Mouse (Mus musculus) spleen, adult 2 months (tissue): ENCODE data around the gene Grid1. TPM values are rescaled to one million over a fixed set of nuclear protein-coding genes. Genes with fewer than 3 reads are reported as not detected.

Experiments
- DNase-seq, 2 experiments: peaks; one replicate each; pipeline versions ENCODE4 v3.0.0 to v3.0.0-alpha.2; 2012 to 2021; ENCODE audit warnings: low spot score in 2 of 2, low read depth in 1 of 2
- H3K27ac ChIP-seq: fragments of 200-500 bp; 2 replicates; pipeline ENCODE4 v1.5.1; 2012; ENCODE audit warnings: low read length, inconsistent platforms; ENCODE audit not compliant: insufficient read depth
- H3K27me3 ChIP-seq: fragments of 200-500 bp; 2 replicates; pipeline ENCODE4 v1.6.1; 2012; ENCODE audit warnings: mild to moderate bottlenecking, moderate library complexity, low read length, inconsistent platforms; ENCODE audit not compliant: control insufficient read depth, insufficient read depth
- H3K36me3 ChIP-seq: fragments of 200-500 bp; 2 replicates; pipeline ENCODE4 v1.6.1; 2012; ENCODE audit warnings: mild to moderate bottlenecking, low read length, inconsistent platforms; ENCODE audit not compliant: control insufficient read depth, insufficient read depth
- H3K4me1 ChIP-seq: fragments of 200-500 bp; 2 replicates; pipeline ENCODE4 v1.6.1; 2011; ENCODE audit warnings: inconsistent platforms; ENCODE audit not compliant: control insufficient read depth, insufficient read depth, insufficient read length
- H3K4me3 ChIP-seq: fragments of 200-500 bp; 2 replicates; pipeline ENCODE4 v1.5.1; 2011; ENCODE audit warnings: mild to moderate bottlenecking, inconsistent platforms; ENCODE audit not compliant: insufficient read depth, insufficient read length; ENCODE audit errors: extremely low read depth
- CTCF ChIP-seq: fragments of 200-500 bp; IDR thresholded peaks from 2 replicates; pipeline ENCODE4 v1.5.1; 2011; ENCODE audit warnings: mild to moderate bottlenecking, inconsistent platforms; ENCODE audit not compliant: insufficient read depth, insufficient read length, insufficient replicate concordance; ENCODE audit errors: extremely low read depth
- POLR2A ChIP-seq: fragments of 200-500 bp; IDR thresholded peaks from 2 replicates; pipeline ENCODE4 v1.6.1; 2011; ENCODE audit warnings: low read depth, low read length, inconsistent platforms
- WGBS: fragments of 180-500 bp; shearing (Covaris S2); methylation state at CpG from one replicate; pipeline ENCODE4 v1.1.7; 2018; 5-methylcytosine and 5-hydroxymethylcytosine counted together
- polyA plus RNA-seq: library from polyadenylated mRNA; depleted of rRNA; stranded (reverse); fragments of >200 nt; gene quantifications from 2 replicates; pipeline ENCODE4 v1.2.3, GENCODE M21; 2012

The Grid1 gene
- polyA plus RNA-seq, 1 experiment: 0.02 TPM

DNA sequence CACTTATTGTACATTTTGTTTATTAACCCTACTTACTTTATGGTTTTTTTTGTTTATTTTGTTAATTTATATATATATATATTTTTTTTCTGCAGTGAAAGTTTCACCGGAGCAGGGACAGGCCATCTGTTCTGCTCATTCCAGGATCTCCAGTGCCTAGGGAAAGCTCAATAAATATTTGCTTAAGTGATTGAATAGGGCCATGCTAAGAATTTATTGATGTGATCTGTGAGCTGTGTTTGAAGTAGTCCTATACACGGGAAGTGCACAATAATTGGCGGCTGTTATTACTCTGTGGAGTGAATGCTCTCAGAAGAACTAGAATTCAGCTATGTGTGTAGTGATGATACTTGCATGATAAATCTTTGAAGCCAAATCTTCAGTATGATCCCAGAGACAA is 234.2 kb downstream of the Grid1 start:
- H3K36me3 ChIP-seq: no peaks in the 10 kb centered on the region
- H3K4me1 ChIP-seq: no peaks in the 10 kb centered on the region
- no peak for DNase-seq
- no peak overlapping the region for H3K27ac ChIP-seq
- no peak overlapping the region for H3K4me3 ChIP-seq
- 91% methylated on average over 3 of the region's 3 CpGs for WGBS
- TF ChIP-seq CTCF (no peak), POLR2A (no peak)
- no peaks in the 10 kb centered on the region for H3K27me3 ChIP-seq

DNA sequence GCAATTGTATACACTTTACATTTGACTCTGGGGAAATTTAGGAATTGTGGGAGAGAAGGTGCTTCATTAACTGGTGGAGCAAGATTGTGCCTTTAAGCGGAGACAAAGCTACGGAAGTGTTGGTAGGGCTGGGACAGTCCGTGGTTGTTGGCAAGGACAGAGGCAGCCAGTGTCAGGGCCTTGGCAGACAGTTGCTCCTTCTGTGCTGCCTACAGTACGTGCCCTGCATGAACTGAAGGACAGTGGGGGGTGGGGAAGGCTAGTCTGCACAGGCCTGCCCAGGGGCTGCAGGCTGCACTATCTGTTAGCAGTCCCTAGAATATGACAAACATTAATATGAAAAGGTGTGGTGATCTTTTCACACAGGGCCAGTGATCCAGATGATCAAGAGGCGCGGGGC is 254.7 kb downstream of the Grid1 start:
- Histone ChIP-seq H3K27me3 (no peaks in the 10 kb centered on the region), H3K27ac (no peak overlapping the region), H3K36me3 (no peaks in the 10 kb centered on the region), H3K4me1 (no peaks in the 10 kb centered on the region), H3K4me3 (no peak overlapping the region)
- TF ChIP-seq POLR2A (no peak), CTCF (no peak)
- no peak for DNase-seq
- 88% methylated on average over 6 of the region's 6 CpGs for WGBS

DNA sequence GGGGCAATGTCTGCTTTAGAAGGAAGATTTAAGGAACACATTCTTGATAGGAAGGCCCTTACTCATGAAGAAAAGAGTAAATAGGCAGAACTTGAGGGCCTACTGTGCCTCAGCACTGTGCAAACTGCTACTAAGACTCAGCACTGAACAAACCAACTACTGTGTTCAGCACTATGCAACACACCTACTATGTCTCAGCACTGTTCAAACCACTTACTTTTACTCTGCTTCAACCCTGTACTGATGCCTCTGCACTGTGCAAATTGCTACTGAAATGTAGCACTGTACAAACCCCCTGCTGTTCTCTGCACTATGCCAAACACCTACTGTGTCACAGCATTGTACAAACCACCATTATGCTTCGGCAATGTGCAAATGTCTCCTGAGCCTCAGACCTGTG is 260.0 kb downstream of the Grid1 start:
- Histone ChIP-seq H3K36me3 (no peaks in the 10 kb centered on the region), H3K27me3 (no peaks in the 10 kb centered on the region), H3K4me1 (no peaks in the 10 kb centered on the region), H3K27ac (no peak overlapping the region), H3K4me3 (no peak overlapping the region)
- DNase-seq: no peak
- TF ChIP-seq CTCF (no peak), POLR2A (no peak)
- WGBS: 93% methylated on average over 1 of the region's 1 CpGs

- H3K36me3 ChIP-seq: no peaks in the 10 kb centered on the region
- WGBS: 84% methylated on average over 4 of the region's 4 CpGs
- H3K4me1 ChIP-seq: no peaks in the 10 kb centered on the region
- no peaks in the 10 kb centered on the region for H3K27me3 ChIP-seq
- DNase-seq: no peak
- H3K27ac ChIP-seq: no peak overlapping the region
- no peak for TF ChIP-seq POLR2A
- no peak for TF ChIP-seq CTCF
- no peak overlapping the region for H3K4me3 ChIP-seq
Measured at GRCm38 (mm10) chr14:35092646-35093045, 272.7 kb downstream of the Grid1 start.

DNA sequence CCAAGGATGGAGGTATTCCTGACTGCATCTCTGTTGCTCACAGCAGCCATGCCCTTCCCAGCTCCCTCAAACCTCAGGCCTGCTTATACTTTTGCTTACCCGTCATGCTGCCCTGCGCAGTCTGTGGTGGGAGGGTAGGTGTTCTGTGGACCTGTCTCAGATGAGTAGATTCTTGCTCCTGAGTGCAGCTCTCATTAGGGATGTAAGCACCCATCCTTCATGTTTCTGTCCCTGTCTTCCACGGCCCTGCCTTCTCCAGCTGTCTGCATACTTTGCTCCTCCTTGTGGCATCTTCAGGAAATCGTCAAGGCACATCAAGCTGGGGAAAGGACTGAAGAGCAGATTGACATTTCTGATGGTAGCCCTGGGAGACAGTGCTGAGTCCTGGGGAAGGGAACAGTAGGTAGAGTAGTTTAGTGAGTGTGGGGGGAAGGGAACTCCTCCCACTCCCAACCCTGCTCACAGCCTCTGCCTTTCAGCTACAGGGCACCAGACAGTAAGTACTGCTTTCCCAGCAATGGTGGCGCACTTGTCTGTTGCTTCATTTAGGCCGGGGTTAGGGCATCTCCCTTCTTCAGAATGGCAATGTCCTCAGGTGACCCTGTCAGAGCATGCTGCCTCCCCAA is 273.8 kb downstream of the Grid1 start:
- Histone ChIP-seq H3K4me1 (no peaks in the 10 kb centered on the region), H3K27me3 (no peaks in the 10 kb centered on the region), H3K27ac (no peak overlapping the region), H3K36me3 (no peaks in the 10 kb centered on the region), H3K4me3 (no peak overlapping the region)
- no peak for TF ChIP-seq CTCF
- TF ChIP-seq POLR2A: no peak
- 76% methylated on average over 6 of the region's 6 CpGs for WGBS
- DNase-seq: no peak

- H3K27me3 ChIP-seq: no peaks in the 10 kb centered on the region
- H3K27ac ChIP-seq: no peak overlapping the region
- H3K4me3 ChIP-seq: no peak overlapping the region
- 57% methylated on average over 9 of the region's 9 CpGs for WGBS
- no peak for DNase-seq
- H3K4me1 ChIP-seq: no peaks in the 10 kb centered on the region
- H3K36me3 ChIP-seq: no peaks in the 10 kb centered on the region
- TF ChIP-seq CTCF: no peak
Measured at GRCm38 (mm10) chr14:35095506-35096059, 275.7 kb downstream of the Grid1 start.

DNA sequence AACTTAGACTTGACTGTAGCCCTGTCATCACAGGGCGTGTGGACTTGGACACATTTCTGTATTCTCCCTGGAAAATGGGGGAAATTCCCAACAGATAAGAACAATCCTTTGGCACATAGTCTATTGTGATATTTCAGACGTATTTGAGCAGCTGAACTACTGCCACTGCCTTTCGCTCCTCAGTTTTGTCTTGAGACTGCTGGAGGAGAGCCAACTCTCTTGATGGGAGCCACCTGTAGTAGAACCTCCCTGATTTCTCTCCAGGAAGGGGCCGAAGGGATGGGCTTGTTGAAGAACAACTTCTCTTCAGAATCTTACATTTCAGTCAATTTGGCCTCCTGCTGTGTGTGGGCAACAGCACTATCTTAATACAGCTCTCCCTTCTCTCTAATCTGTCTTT is 276.2 kb downstream of the Grid1 start:
- no peak overlapping the region for H3K4me3 ChIP-seq
- H3K27ac ChIP-seq: no peak overlapping the region
- WGBS: 69% methylated on average over 4 of the region's 4 CpGs
- DNase-seq: no peak
- H3K27me3 ChIP-seq: no peaks in the 10 kb centered on the region
- no peaks in the 10 kb centered on the region for H3K4me1 ChIP-seq
- no peaks in the 10 kb centered on the region for H3K36me3 ChIP-seq
- no peak for TF ChIP-seq POLR2A
- no peak for TF ChIP-seq CTCF
